Mouse (Mus musculus) right cerebral cortex, postnatal 14 days (tissue): ENCODE results near the gene Hnrnpul2.
A peak's percentile ranks its signal among the peaks of the same experiment; 100 is the strongest.
"Not testable (repeated sequence)": the region's sequence is repeated elsewhere in the genome, so short reads cannot be mapped to it uniquely, and the experiment has no call there.

Source experiments
- DNase-seq: peaks from one replicate; pipeline ENCODE4 v3.0.0; 2022

Gene Hnrnpul2

GRCm38 (mm10) chr19:8818801-8819595 lies 812 bp upstream of the Hnrnpul2 start, which contains the start of gene Ttc9c:
TSS of gene Ttc9c (minus strand) at chr19:8819333.
- peak; percentile 92 for DNase-seq

GRCm38 (mm10) chr19:8820424-8820956 lies 680 bp downstream of the Hnrnpul2 start:
- peak; percentile 50 for DNase-seq

- DNase-seq = no peak
Observed at GRCm38 (mm10) chr19:8821146-8821545, 1.3 kb downstream of the Hnrnpul2 start.

- no peak for DNase-seq
Observed at GRCm38 (mm10) chr19:8822696-8823095, 2.9 kb downstream of the Hnrnpul2 start.

- no peak for DNase-seq
Observed at GRCm38 (mm10) chr19:8829660-8830059, 9.8 kb downstream of the Hnrnpul2 start, which contains the start of gene AC129217.1. TSS of gene AC129217.1 (plus strand) at chr19:8829773.

GRCm38 (mm10) chr19:8830664-8831063 lies 10.9 kb downstream of the Hnrnpul2 start:
- DNase-seq = no peak

GRCm38 (mm10) chr19:8831262-8831661 lies 11.5 kb downstream of the Hnrnpul2 start:
- no peak for DNase-seq

- DNase-seq = no peak
Observed at GRCm38 (mm10) chr19:8832971-8833370, 13.2 kb downstream of the Hnrnpul2 start.

GRCm38 (mm10) chr19:8836327-8836726 lies 16.5 kb downstream of the Hnrnpul2 start:
- not testable (repeated sequence) for DNase-seq

GRCm38 (mm10) chr19:8837251-8837791 lies 17.5 kb downstream of the Hnrnpul2 start, which contains the start of gene Bscl2:
TSS of gene Bscl2 (plus strand) at chr19:8837467.
- DNase-seq = peak; percentile 84

GRCm38 (mm10) chr19:8838041-8838730 lies 18.4 kb downstream of the Hnrnpul2 start:
- DNase-seq = peak; percentile 65

GRCm38 (mm10) chr19:8839103-8839907 lies 19.5 kb downstream of the Hnrnpul2 start, which contains the start of gene Gng3:
TSS of gene Gng3 (minus strand) at chr19:8839194.
- DNase-seq = peak; percentile 78

GRCm38 (mm10) chr19:8839908-8840791 lies 20.3 kb downstream of the Hnrnpul2 start:
- DNase-seq = peak; percentile 65

GRCm38 (mm10) chr19:8841012-8841411 lies 21.2 kb downstream of the Hnrnpul2 start:
- DNase-seq = no peak

- no peak for DNase-seq
Observed at GRCm38 (mm10) chr19:8842961-8843360, 23.2 kb downstream of the Hnrnpul2 start.

GRCm38 (mm10) chr19:8844371-8845129 lies 24.7 kb downstream of the Hnrnpul2 start:
- DNase-seq = peak; percentile 87

GRCm38 (mm10) chr19:8848356-8848755 lies 28.5 kb downstream of the Hnrnpul2 start:
- DNase-seq = no peak

GRCm38 (mm10) chr19:8850402-8850901 lies 30.6 kb downstream of the Hnrnpul2 start, which contains the start of gene Lrrn4cl:
TSS of gene Lrrn4cl (plus strand) at chr19:8850768.
- no peak for DNase-seq

GRCm38 (mm10) chr19:8851639-8852038 lies 31.8 kb downstream of the Hnrnpul2 start:
- DNase-seq = no peak
